Mouse (Mus musculus): Measurements from ENCODE around the gene Map1lc3a.

The Map1lc3a gene

GRCm38 (mm10) chr2:155276195-155276594 lies at the start of gene Map1lc3a:
Map1lc3a (plus strand) TSS chr2:155276297.
- peak; percentile 93 to 97 for DNase-seq (ENCODE audit: low spot score in 2 of 2)

DNA sequence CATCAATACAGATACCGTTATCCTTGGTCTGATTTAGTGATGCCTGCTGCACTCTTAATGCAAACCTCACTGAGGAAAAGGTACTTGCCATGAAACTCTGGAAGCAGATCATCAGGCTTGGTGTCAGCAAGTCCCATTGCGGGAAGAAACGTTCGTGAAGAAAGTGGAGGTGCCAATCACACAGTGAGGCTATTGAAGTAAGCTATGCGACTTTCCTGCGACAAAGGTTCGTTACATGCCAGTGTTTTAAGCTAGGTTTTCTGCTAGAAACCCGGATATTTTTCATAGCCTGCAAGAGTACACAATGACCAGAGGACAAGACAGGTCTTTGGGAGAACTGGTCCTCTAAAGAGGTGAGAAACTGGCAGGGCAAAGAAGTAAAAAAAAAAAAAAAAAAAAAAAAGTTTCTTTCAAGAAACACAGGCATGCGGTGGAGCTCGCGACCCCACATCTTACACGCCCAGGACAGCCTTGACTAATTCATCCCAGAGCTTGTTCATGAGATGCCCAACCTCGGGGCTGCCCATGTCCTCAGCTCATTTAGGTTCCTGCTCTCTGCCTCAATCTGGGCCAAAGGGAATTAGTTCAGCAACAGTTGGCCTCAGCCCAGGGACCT lies 40.2 kb upstream of the Map1lc3a start:
- DNase-seq (ENCODE audit: low spot score in 2 of 2): no peak

- peak; percentile 97 to 99 for DNase-seq (ENCODE audit: low spot score in 2 of 2)
These were observed 39.6 kb upstream of the Map1lc3a start, which contains the start of gene Dynlrb1 for GRCm38 (mm10) chr2:155236362-155236992. Dynlrb1 (plus strand) TSS chr2:155236533.

- DNase-seq (ENCODE audit: low spot score in 2 of 2): no peak
These were observed 38.8 kb upstream of the Map1lc3a start for GRCm38 (mm10) chr2:155237276-155237675.

- DNase-seq (ENCODE audit: low spot score in 2 of 2): no peak
These were observed 35.2 kb upstream of the Map1lc3a start for GRCm38 (mm10) chr2:155240915-155241314.

DNA sequence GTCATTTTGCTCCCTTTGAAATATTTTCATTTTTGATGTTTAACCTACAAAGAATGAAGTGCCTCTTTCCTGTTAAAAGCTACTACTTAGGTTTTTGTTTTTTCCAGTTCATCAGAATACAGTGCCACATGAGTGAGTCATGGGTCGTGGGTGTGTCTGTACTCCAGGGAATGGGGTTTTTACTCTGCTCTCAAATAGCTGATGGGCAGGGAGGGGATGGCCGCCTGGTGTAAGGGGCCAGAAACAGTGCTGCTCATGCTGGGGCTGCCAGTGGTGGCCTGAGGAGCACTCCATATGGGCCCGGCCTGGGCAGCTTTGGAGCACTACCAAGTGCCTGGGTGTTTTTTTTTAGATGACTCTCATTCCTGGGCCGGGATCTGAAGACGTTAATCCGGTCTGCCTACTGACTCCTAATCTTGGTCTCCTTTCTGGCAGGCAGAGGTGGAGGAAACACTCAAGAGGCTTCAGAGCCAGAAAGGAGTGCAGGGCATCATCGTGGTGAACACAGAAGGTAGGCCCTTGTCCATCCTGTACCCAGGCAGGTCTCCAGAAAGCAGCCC lies 33.7 kb upstream of the Map1lc3a start:
- no peak for DNase-seq (ENCODE audit: low spot score in 2 of 2)

DNA sequence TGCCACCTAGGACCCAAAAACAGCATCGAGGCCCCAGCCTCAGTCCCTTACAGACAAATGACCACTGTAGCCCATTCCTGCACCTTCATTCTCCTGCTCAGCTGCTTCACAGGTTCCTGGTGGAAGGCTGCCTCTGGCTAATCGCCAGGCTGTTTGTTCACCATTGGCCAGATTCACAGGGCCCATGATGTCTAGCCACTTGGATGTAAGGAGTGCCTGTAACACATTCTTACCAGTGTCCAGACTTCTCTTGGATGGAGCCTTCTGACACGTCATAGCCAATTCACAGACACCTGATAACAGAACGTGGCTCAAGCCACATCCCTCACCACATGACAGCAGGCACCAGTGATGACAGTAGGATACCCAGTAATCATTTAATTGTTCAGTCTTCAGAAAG lies 29.9 kb upstream of the Map1lc3a start:
- no peak for DNase-seq (ENCODE audit: low spot score in 2 of 2)

- no peak for DNase-seq (ENCODE audit: low spot score in 2 of 2)
These were observed 27.9 kb upstream of the Map1lc3a start for GRCm38 (mm10) chr2:155248206-155248605.

- no peak for DNase-seq (ENCODE audit: low spot score in 2 of 2)
These were observed 27.4 kb upstream of the Map1lc3a start for GRCm38 (mm10) chr2:155248718-155249117.

DNA sequence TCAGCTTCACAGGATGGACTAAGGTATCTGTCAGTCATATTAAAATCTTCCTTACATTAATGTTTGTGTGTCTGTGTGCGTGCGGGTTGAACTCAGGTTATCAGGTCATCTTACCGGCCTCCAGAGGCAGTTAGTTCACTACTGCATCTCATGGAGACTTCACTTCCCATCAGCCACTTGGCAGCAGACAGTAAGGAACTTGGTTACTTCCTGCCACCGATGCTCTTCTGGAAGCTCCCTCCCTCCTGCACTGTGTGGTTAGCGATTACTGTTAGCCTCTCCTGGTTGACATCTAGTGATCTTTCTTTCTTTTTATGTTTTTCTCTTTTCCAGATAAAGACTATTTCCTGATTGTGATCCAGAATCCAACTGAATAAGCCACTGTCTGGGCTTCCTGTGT lies 26.5 kb upstream of the Map1lc3a start:
- DNase-seq (ENCODE audit: low spot score in 2 of 2): no peak

DNA sequence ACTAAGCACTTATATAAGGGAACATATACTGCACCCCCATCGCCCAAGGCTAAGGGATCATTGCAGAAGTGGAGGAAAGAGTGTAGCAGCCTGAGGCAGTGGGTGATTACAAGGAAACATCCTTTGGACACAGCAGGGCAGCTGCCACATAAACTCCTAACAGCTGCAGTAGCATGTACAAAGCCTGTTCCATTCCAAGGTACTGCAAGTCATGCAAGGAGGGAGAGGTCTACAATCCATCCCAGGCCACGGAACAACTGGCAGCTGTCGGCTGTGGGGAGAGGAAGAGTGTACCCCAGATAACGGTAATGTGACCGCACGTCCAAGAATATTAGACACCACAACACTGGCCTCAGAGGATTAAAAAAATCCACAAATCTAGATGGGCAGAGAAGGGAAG lies 10.6 kb upstream of the Map1lc3a start:
- DNase-seq (ENCODE audit: low spot score in 2 of 2): no peak

GRCm38 (mm10) chr2:155266896-155267295 lies 9.2 kb upstream of the Map1lc3a start:
- DNase-seq (ENCODE audit: low spot score in 2 of 2): no peak

GRCm38 (mm10) chr2:155271957-155272356 lies 4.1 kb upstream of the Map1lc3a start:
- no peak for DNase-seq (ENCODE audit: low spot score in 2 of 2)

- no peak for DNase-seq (ENCODE audit: low spot score in 2 of 2)
These were observed 3.5 kb upstream of the Map1lc3a start for GRCm38 (mm10) chr2:155272396-155273170.

- no peak for DNase-seq (ENCODE audit: low spot score in 2 of 2)
These were observed 2.5 kb upstream of the Map1lc3a start for GRCm38 (mm10) chr2:155273603-155274002.

DNA sequence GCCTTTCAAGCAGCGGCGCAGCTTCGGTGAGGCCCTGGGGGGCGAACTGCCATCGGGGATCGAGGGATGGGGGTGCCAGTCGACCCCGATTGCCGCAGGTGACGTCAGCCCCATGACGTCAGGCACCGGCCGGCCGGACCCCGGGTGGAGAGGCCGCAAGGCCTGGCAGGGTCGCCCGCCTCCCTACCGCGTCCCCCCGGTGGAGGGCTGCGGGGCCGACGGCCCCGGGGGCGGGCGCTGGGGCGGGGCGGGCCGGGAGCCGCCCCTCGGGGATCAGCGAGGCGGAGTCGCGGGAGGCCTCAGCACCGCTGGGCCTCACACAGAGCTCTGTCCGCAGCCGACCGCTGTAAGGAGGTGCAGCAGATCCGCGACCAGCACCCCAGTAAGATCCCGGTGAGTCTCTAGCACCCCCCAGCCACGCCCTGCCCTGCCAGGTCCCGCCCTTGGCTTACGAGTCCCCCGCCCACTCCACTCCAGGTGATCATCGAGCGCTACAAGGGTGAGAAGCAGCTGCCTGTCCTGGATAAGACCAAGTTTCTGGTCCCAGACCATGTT lies 601 bp downstream of the Map1lc3a start:
- peak in 1 of 2 experiments; percentile 68 for DNase-seq (ENCODE audit: low spot score in 2 of 2)

- no peak for DNase-seq (ENCODE audit: low spot score in 2 of 2)
These were observed 1.6 kb downstream of the Map1lc3a start for GRCm38 (mm10) chr2:155277721-155278120.

DNA sequence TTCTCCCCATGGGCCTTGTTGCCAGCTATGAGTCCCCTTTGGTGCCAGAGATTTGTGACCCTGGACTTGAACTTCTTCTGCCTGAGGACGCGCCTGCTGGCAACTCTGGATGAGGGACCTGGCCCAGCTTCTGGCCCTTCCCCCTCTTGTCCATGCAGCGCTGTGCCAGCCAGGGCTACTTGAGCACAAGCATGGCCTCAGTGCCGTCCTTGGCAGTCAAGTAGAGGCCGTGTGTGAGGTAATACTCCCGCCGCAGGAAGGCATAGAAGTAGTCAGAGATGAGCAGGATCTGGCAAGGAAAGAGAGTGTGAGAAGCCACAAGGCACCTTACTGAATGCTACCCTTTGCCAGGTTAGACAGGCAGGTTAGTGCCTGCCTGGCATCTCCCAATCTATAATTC lies 2.3 kb downstream of the Map1lc3a start:
- DNase-seq (ENCODE audit: low spot score in 2 of 2): no peak

DNA sequence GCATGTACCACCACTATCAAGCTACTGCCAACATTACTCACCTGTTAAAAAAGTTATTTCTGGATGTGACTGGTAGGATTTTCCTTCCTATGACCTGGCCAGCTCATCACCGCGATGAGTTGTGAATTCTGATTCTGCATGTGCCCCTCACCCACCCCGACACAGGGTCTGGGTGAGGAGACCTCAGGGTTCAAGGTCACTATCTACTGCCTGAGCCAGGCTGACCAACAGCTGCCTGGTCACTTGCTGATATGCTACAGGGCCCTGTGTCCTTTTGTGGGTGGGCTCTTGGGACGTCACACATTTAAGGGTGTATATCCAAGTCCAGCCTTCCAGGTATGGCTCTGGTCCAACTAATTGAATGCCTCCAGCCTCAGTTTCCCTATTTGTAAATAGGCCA lies 3.1 kb downstream of the Map1lc3a start:
- DNase-seq (ENCODE audit: low spot score in 2 of 2): no peak

- DNase-seq (ENCODE audit: low spot score in 2 of 2): no peak
These were observed 4.0 kb downstream of the Map1lc3a start for GRCm38 (mm10) chr2:155280116-155280515.

- no peak for DNase-seq (ENCODE audit: low spot score in 2 of 2)
These were observed 7.7 kb downstream of the Map1lc3a start for GRCm38 (mm10) chr2:155283793-155284192.

DNA sequence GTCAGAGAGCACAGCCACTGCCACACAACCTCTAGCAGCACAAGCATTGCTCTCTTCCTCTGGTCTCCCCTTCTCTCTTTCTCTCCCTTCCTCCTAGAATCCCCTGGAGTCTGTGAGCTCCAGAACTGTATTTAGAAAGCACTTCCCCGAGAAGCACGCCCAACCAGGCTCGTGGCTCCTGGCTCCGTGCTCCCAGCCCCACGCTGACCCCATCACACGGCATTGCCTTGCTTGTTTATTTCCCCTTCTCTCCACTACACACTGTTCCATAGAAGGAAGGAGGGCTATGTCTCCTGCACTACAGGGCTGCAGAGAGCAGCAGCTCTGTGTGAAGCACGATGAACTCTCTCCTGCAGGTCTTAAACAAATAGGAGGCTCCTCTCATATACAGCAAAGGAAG lies 8.6 kb downstream of the Map1lc3a start:
- DNase-seq (ENCODE audit: low spot score in 2 of 2): no peak
